Mouse (Mus musculus) C2C12 (cell line): ENCODE measurements around the gene Atxn1. TPM values are rescaled to one million over a fixed set of nuclear protein-coding genes. Genes with fewer than 3 reads are reported as not detected.

ENCODE experiments used
- H3K27me3 ChIP-seq: one replicate; pipeline ENCODE4 v1.6.1; 2011; ENCODE audit not compliant: control insufficient read depth, insufficient read depth, insufficient read length
- H3K36me3 ChIP-seq: one replicate; pipeline ENCODE4 v1.6.1; 2011; ENCODE audit not compliant: control insufficient read depth, insufficient read depth
- H3K4me3 ChIP-seq: one replicate; pipeline ENCODE4 v1.5.1; 2011; ENCODE audit warnings: mild to moderate bottlenecking, control low read depth; ENCODE audit not compliant: poor library complexity, insufficient read depth, severe bottlenecking
- H3K79me2 ChIP-seq: one replicate; pipeline ENCODE4 v1.6.1; 2011; ENCODE audit not compliant: control insufficient read depth, insufficient read depth
- H3K79me3 ChIP-seq: one replicate; pipeline ENCODE4 v1.6.1; 2011; ENCODE audit warnings: low read depth, control low read depth
- H3ac ChIP-seq: one replicate; pipeline ENCODE3; 2011; ENCODE audit warnings: low read depth; ENCODE audit not compliant: control insufficient read depth, insufficient read length
- CEBPB ChIP-seq: IDR thresholded peaks from one replicate; pipeline ENCODE4 v1.6.1; 2011; ENCODE audit warnings: low read depth, mild to moderate bottlenecking, control low read depth, moderate library complexity
- CTCF ChIP-seq: IDR thresholded peaks from one replicate; pipeline ENCODE4 v1.5.1; 2011; ENCODE audit not compliant: control insufficient read depth, insufficient read depth, insufficient read length
- FOSL1 ChIP-seq: IDR thresholded peaks from one replicate; pipeline ENCODE4 v1.8.0; 2011; ENCODE audit warnings: mild to moderate bottlenecking, low read length; ENCODE audit not compliant: poor library complexity, insufficient read depth, severe bottlenecking
- MAX ChIP-seq: IDR thresholded peaks from one replicate; pipeline ENCODE4 v1.6.1; 2011; ENCODE audit warnings: mild to moderate bottlenecking, control low read depth
- MYOD1 ChIP-seq: IDR thresholded peaks from one replicate; pipeline ENCODE4 v1.6.1; 2011; ENCODE audit warnings: low read depth; ENCODE audit not compliant: control insufficient read depth, insufficient read length
- MYOG ChIP-seq: IDR thresholded peaks from one replicate; pipeline ENCODE4 v1.6.1; 2011; ENCODE audit not compliant: control insufficient read depth, insufficient read length; ENCODE audit errors: extremely low read depth
- USF1 ChIP-seq: IDR thresholded peaks from one replicate; pipeline ENCODE4 v1.6.1; 2011; ENCODE audit warnings: low read depth, mild to moderate bottlenecking, control low read depth, moderate library complexity
- polyA plus RNA-seq: library from polyadenylated mRNA; unstranded; fragments of >200 nt; fragmentation: generic; extraction: Trizol; gene quantifications from one replicate; pipeline ENCODE4 v1.2.1, GENCODE M21; 2012; ENCODE audit warnings: missing spikeins

Atxn1 gene
- polyA plus RNA-seq, 1 experiment = 3.0 TPM

DNA sequence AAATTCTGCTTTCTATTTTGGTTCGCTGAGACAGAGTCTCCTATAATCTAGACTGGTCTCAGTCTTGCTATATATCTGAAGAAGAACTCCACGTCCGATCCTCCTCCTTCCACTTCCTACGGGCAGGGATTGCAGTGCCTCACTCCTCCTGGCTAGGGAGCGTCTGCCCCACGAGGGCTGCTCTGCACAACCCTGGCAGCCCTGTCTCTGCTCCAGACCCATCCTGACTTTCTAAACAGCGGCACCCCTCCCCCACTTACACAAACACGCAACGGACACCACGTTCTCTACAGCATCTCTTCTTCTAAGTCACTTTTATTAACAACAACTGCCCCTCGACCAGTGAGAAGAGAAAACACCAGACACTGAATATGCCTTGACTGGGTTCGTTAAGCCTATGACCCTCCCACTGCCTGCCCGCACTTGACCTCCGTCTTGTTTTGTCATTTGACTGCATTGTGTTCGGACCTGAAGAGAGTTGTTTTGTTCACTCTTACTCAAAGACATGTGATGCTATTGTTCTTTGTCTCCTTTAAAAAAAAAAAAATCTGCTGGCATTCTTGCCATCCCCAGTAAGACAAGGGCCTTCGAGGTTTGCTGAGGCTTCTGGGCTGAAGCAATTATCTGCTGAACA is 154.9 kb downstream of the Atxn1 start:
- Histone ChIP-seq H3K79me3 (peaks cover 2% of the 10 kb centered on the region), H3K79me2 (no peaks in the 10 kb centered on the region), H3ac (no peak overlapping the region), H3K27me3 (no peaks in the 10 kb centered on the region), H3K4me3 (no peak overlapping the region), H3K36me3 (no peaks in the 10 kb centered on the region)
- no peak for TF ChIP-seq MYOG
- TF ChIP-seq FOSL1 = no peak
- no peak for TF ChIP-seq USF1
- TF ChIP-seq MAX = no peak
- TF ChIP-seq MYOD1 = no peak
- no peak for TF ChIP-seq CEBPB
- TF ChIP-seq CTCF = no peak

- no peak overlapping the region for H3K4me3 ChIP-seq
- H3K79me3 ChIP-seq = peaks cover 2% of the 10 kb centered on the region
- no peaks in the 10 kb centered on the region for H3K36me3 ChIP-seq
- no peak overlapping the region for H3ac ChIP-seq
- TF ChIP-seq CTCF = no peak
- TF ChIP-seq CEBPB = no peak
- TF ChIP-seq FOSL1 = no peak
- no peak for TF ChIP-seq USF1
- TF ChIP-seq MYOD1 = no peak
- TF ChIP-seq MAX = no peak
- TF ChIP-seq MYOG = no peak
- no peaks in the 10 kb centered on the region for H3K27me3 ChIP-seq
- no peaks in the 10 kb centered on the region for H3K79me2 ChIP-seq
These were observed 157.2 kb downstream of the Atxn1 start for GRCm38 (mm10) chr13:45807593-45808043.

DNA sequence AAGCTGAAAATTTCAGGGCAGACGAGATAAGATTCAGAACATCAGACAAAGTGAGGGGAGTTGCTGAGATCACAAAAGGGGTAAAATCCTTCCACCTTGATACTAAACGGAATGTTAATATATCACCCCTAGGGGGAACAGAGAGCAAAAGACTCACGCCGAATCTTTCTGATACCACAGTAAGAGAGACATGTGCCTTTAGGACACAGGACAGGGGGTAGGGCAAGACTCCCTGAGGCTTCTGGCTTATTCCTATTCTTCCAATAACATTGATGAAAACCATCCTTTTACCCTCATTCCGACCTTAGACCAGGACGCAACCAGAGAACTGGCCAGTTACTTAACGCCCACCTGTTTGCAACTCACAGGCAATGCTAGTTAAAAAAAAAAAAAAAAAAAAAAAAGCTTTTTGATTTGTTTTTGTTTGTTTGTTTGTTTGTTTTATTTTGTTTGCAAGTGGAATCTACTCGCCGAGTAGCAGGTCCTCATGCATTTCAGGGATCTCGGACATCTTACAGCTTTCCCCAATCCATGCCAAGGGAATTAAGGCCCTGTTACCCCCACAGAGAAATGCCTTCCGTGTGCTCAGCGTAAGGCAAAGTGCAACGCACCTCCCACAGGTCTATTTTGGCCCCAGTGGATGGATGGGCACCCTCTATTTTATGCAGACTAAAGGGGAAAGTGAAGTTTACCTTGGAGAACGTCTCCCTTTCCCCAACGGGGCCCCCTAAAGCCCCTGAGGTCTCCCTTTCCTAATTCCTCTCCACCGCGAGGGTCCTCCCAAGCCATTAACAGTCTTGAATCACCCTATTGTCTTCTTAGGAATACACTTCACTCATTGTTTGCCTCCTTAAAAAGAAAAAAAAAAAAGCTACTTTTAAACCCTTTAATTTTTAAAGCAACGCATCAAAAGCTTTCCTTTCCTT is 157.9 kb downstream of the Atxn1 start:
- no peaks in the 10 kb centered on the region for H3K27me3 ChIP-seq
- TF ChIP-seq CTCF (no peak), MAX (no peak), MYOG (no peak), FOSL1 (no peak), CEBPB (no peak), USF1 (no peak), MYOD1 (no peak)
- no peaks in the 10 kb centered on the region for H3K36me3 ChIP-seq
- no peak overlapping the region for H3K4me3 ChIP-seq
- H3K79me2 ChIP-seq = no peaks in the 10 kb centered on the region
- H3ac ChIP-seq = no peak overlapping the region
- H3K79me3 ChIP-seq = peaks cover 2% of the 10 kb centered on the region

DNA sequence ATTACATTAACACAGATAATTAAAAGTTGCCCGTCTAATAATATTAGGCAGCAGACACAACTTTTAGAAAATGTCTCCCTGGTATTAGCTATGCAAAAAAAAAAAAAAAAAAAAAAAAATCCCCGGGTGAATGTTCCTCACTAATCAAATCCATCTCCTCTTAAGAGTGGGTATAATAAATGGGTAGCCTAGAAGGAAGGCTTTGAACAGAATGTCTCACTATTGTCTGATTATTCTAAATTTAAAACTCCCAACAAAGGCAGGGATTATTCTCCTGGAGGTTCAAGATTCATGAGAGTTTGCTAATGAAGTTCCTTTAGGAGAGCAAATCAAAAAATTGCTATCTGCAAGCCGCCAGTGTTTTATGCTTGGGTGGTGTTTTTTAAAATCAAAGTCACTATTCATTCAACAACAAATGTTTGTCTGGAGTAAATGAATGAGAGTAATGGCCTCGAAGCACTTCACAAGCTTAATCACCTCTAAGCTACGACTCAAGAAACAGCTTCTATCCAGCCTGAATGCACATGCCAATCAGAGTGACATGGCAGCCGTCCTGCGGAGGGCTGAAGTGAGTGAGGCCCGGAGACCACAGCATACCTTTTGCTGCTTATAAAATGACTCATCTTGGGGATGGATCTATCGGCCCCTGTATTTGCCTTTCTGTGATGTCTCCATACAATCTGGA is 158.8 kb downstream of the Atxn1 start:
- no peaks in the 10 kb centered on the region for H3K36me3 ChIP-seq
- no peak overlapping the region for H3ac ChIP-seq
- H3K4me3 ChIP-seq = no peak overlapping the region
- TF ChIP-seq CEBPB = no peak
- no peaks in the 10 kb centered on the region for H3K79me2 ChIP-seq
- no peaks in the 10 kb centered on the region for H3K27me3 ChIP-seq
- peaks cover 2% of the 10 kb centered on the region for H3K79me3 ChIP-seq

GRCm38 (mm10) chr13:45802620-45803410 is 162.0 kb downstream of the Atxn1 start:
- Histone ChIP-seq H3K79me3 (no peaks in the 10 kb centered on the region), H3K79me2 (no peaks in the 10 kb centered on the region), H3K36me3 (no peaks in the 10 kb centered on the region), H3K4me3 (no peak overlapping the region), H3ac (no peak overlapping the region), H3K27me3 (no peaks in the 10 kb centered on the region)
- no peak for TF ChIP-seq USF1
